Mouse (Mus musculus) cerebral cortex, adult 2 months (tissue): Measurements from ENCODE around the gene Dip2b.

Source experiments
- WGBS: fragments of 180-500 bp; shearing (Covaris S2); methylation state at CpG from one replicate; pipeline ENCODE4 v1.1.7; 2018; 5-methylcytosine and 5-hydroxymethylcytosine counted together

The Dip2b gene

DNA sequence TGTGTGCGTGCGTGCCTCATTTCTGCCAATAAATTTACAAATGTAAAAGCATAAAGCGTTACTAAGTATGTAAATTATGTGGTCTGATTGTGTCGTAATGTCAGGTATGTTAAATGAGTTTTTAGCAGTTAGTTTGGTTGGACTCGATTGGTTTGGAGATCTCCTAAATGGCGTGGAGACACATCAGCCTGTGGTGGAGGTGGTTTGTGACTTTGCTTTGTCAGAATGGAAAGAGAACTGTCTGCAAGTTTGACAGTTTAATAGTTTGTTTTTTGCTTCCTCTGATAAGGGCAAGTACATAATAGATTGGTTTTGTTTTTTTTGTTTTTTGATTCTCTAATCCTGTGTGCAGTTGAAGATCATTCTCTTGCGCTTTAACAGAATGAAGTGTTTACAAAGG is 221.9 kb downstream of the Dip2b start:
- WGBS: 92% methylated on average over 6 of the region's 7 CpGs

DNA sequence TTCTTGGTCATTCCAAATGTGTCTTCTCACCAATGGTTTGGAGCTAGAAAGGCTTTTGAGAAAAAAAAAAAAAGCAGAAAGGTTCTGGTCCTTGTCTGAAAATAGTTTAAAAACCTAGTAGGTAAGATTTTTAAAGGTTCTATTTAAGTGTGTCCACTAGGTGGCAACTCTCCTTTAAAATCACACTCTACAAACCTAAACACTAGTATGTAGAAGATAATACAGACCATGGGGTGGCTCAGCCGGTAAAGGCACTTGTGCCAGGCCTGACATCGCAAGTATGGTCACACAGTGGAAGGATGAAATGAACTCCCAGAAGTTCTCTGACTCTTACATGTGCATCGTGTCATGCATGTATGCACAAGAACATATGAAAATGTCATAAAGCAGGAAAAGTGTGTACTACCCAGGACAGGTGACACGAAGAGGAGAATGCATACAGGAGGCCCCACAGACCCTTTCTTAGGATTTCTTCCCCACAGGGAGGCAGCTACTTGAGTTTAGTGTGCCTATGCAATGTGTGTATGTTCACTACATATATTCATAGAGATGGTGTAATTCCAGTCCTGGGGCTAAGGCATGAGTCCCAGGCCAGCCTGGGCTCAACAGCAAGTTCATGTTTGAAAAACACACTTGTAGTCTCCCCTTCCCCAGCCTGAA is 224.9 kb downstream of the Dip2b start:
- 23% methylated on average over 4 of the region's 4 CpGs for WGBS

DNA sequence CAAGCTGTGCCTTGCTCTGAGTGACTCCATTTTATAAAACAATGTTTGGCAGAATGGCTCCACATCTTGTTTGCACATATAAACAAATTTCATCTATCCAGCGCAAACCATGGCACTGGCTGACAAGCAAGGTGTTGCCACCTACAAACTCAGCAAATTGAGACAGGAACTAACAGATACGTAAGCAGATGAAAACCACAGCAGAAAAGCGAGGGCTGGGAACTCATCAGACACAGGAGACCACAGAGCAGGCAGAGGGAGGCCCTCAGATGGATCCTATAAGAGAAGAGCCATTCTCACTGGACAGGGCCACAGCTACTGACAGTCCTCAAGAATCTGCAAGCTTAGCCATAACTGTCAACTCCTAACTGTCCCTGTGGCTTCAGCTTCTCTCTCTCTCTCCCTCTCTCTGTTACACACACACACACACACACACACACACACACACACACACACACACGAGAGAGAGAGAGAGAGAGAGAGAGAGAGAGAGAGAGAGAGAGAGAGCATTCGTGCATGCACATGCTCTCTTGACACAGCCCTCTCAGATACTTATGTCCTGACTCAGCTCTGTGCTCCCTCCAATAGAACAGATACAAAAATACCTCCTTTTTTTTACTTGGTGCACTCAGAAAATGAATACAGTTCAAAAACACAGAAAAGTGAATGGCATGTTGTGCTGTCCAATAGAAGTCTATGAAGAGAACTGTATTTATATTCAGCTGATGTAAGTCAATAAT is 227.3 kb downstream of the Dip2b start:
- 76% methylated on average over 4 of the region's 5 CpGs for WGBS

DNA sequence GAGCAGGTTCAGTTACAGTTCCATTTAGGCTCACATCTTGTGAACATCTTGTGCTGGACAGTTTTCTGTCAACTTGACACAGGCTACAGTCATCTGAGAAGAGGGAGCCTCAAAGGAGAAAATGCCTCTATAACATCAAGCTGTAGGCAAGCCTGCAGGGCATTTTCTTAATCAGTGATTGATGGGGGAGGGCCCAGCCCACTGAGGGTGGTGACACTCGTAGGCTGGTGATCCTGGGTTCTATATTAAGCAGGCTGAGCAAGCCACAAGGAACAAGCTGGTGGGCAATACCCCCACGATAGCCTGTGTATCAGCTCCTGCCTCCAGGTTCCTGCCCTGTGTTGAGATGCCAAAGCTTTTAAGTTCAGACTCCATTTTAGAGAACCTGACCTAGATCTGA is 230.5 kb downstream of the Dip2b start:
- 78% methylated on average over 2 of the region's 2 CpGs for WGBS
